Mouse (Mus musculus): ENCODE measurements around the gene Sox6. TPM values are rescaled to one million over a fixed set of nuclear protein-coding genes. Genes with fewer than 3 reads are reported as not detected.
A peak's percentile ranks its signal among the peaks of the same experiment; 100 is the strongest.

The Sox6 gene
- total and polyA plus RNA-seq, 3 experiments: 11.8 to 33.4 (median 26.4) TPM

DNA sequence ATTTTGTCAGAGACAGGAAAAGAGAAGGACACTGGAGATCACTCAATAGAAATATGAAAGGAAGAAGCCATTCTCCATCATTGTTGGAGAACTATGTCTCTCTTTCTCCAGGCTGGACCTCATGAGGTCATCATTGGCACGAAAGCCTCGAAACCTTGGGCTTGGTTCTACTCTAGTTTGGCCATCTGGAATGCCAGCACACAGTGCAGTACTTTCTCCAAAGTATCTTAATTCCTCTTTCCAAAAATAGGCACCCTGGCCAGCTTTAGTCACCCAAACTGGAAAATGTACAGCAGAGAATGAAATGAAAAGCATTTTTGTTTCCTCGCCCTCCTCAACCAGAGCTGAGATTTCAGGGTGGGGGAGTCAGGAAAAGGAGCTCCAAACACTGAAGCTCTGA, 213.3 kb downstream of the Sox6 start:
- Histone ChIP-seq H3K9ac (ENCODE audit: low read depth, low read length) (no peak overlapping the region), H3K4me3 (no peak overlapping the region), H3K4me1 (ENCODE audit: control insufficient read depth, insufficient read depth, low read length) (peaks cover 3% of the 10 kb centered on the region; the same call in 1 of the 2 replicates), H3K27ac (no peak overlapping the region; the same call in 1 of the 2 replicates), H3K79me2 (replicated peaks; ENCODE audit: control insufficient read depth, insufficient read depth, low read length) (no peaks in the 10 kb centered on the region), H3K36me3 (ENCODE audit: control insufficient read depth, insufficient read depth, low read length) (no peaks in the 10 kb centered on the region), H3K27me3 (ENCODE audit: control insufficient read depth, insufficient read depth, low read length) (no peaks in the 10 kb centered on the region)
- DNase-seq: peak in 1 of 2 experiments; percentile 44
- TF ChIP-seq CTCF (IDR thresholded peaks at IDR 0.05): no peak
- no peak for TF ChIP-seq POLR2A (IDR thresholded peaks at IDR 0.05; ENCODE audit: insufficient read depth, low read depth, low read length)
- no peak for TF ChIP-seq EP300 (IDR thresholded peaks at IDR 0.05; ENCODE audit: insufficient read depth, low read depth, low read length)
- intact Hi-C loops (cut with DNase I): loop anchor here (5.0 kb wide), 1 partner anchor 207 kb away; no protein-coding TSS in a partner anchor
- 30% methylated on average over 3 of the region's 3 CpGs for WGBS

DNA sequence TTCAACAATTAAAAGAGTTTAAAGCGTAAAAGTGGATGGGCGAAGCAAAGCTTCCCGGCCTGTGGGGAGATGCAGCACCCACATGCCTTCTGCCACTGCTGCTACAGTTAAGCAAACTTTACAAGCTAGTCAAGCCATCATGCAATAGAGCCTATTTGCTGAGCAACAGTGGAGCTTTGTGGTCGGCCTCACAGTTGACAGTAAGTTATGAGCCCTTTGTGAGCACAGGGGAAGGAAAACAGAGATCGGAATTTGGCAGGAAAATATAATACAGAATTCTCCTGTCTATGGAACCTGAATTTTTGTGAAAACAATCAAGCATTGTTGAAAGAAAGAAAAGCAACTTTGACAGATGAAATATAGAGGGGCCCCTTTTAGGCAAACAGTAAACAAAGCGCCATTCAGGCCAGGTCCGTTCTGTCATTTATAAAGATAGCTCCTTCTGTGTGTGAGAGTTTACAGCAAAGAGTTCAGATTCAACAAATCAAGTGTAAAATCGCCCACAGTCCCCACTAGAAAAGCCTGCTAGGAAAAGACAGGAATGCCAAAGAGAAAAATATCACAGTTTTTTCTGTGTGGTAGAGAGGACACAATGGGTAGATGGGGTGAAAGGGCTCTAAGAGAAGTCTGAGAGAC, 213.9 kb downstream of the Sox6 start:
- H3K4me3 ChIP-seq: no peak overlapping the region
- no peak for TF ChIP-seq CTCF (IDR thresholded peaks at IDR 0.05)
- no peak for TF ChIP-seq POLR2A (IDR thresholded peaks at IDR 0.05; ENCODE audit: insufficient read depth, low read depth, low read length)
- TF ChIP-seq EP300 (IDR thresholded peaks at IDR 0.05; ENCODE audit: insufficient read depth, low read depth, low read length): no peak
- H3K27me3 ChIP-seq (ENCODE audit: control insufficient read depth, insufficient read depth, low read length): no peaks in the 10 kb centered on the region
- no peak overlapping the region for H3K27ac ChIP-seq
- WGBS: 67% methylated on average over 8 of the region's 8 CpGs
- H3K36me3 ChIP-seq (ENCODE audit: control insufficient read depth, insufficient read depth, low read length): no peaks in the 10 kb centered on the region
- intact Hi-C loops (cut with DNase I): loop anchor here (5.0 kb wide), 1 partner anchor 208 kb away; no protein-coding TSS in a partner anchor
- no peaks in the 10 kb centered on the region for H3K79me2 ChIP-seq (replicated peaks; ENCODE audit: control insufficient read depth, insufficient read depth, low read length)
- H3K4me1 ChIP-seq (ENCODE audit: control insufficient read depth, insufficient read depth, low read length): peaks cover 3% of the 10 kb centered on the region; the same call in 1 of the 2 replicates
- no peak for DNase-seq
- no peak overlapping the region for H3K9ac ChIP-seq (ENCODE audit: low read depth, low read length)

- H3K4me3 ChIP-seq: no peak overlapping the region
- 36% methylated on average over 1 of the region's 1 CpGs for WGBS
- no peaks in the 10 kb centered on the region for H3K36me3 ChIP-seq (ENCODE audit: control insufficient read depth, insufficient read depth, low read length)
- no peaks in the 10 kb centered on the region for H3K27me3 ChIP-seq (ENCODE audit: control insufficient read depth, insufficient read depth, low read length)
- intact Hi-C loops (cut with DNase I): no loop called here
- H3K79me2 ChIP-seq (replicated peaks; ENCODE audit: control insufficient read depth, insufficient read depth, low read length): no peaks in the 10 kb centered on the region
- no peak for TF ChIP-seq POLR2A (IDR thresholded peaks at IDR 0.05; ENCODE audit: insufficient read depth, low read depth, low read length)
- TF ChIP-seq CTCF (IDR thresholded peaks at IDR 0.05): no peak
- TF ChIP-seq EP300 (IDR thresholded peaks at IDR 0.05; ENCODE audit: insufficient read depth, low read depth, low read length): no peak
- no peaks in the 10 kb centered on the region for H3K4me1 ChIP-seq (ENCODE audit: control insufficient read depth, insufficient read depth, low read length)
- no peak overlapping the region for H3K9ac ChIP-seq (ENCODE audit: low read depth, low read length)
- DNase-seq: no peak
- H3K27ac ChIP-seq: no peak overlapping the region
These were observed 219.5 kb downstream of the Sox6 start for GRCm38 (mm10) chr7:115819136-115819535.

GRCm38 (mm10) chr7:115803256-115803655, 235.3 kb downstream of the Sox6 start:
- Histone ChIP-seq H3K27ac (no peak overlapping the region), H3K4me3 (no peak overlapping the region), H3K4me1 (ENCODE audit: control insufficient read depth, insufficient read depth, low read length) (peaks cover 3% of the 10 kb centered on the region; the same call in 1 of the 2 replicates), H3K36me3 (ENCODE audit: control insufficient read depth, insufficient read depth, low read length) (no peaks in the 10 kb centered on the region), H3K9ac (ENCODE audit: low read depth, low read length) (no peak overlapping the region), H3K27me3 (ENCODE audit: control insufficient read depth, insufficient read depth, low read length) (no peaks in the 10 kb centered on the region), H3K79me2 (replicated peaks; ENCODE audit: control insufficient read depth, insufficient read depth, low read length) (0 out of 2 replicates have a peak, but pooled peaks cover 3% of the 10 kb centered on the region)
- intact Hi-C loops (cut with DNase I): no loop called here
- DNase-seq: no peak
- 46% methylated on average over 3 of the region's 3 CpGs for WGBS
- no peak for TF ChIP-seq POLR2A (IDR thresholded peaks at IDR 0.05; ENCODE audit: insufficient read depth, low read depth, low read length)

GRCm38 (mm10) chr7:115794139-115794858, 244.3 kb downstream of the Sox6 start:
- H3K36me3 ChIP-seq (ENCODE audit: control insufficient read depth, insufficient read depth, low read length): no peaks in the 10 kb centered on the region
- H3K27me3 ChIP-seq (ENCODE audit: control insufficient read depth, insufficient read depth, low read length): no peaks in the 10 kb centered on the region
- intact Hi-C loops (cut with DNase I): no loop called here
- 78% methylated on average over 4 of the region's 4 CpGs for WGBS
- no peak overlapping the region for H3K27ac ChIP-seq
- no peak overlapping the region for H3K4me3 ChIP-seq
- DNase-seq: no peak
- TF ChIP-seq EP300 (IDR thresholded peaks at IDR 0.05; ENCODE audit: insufficient read depth, low read depth, low read length) (no peak), POLR2A (IDR thresholded peaks at IDR 0.05; ENCODE audit: insufficient read depth, low read depth, low read length) (no peak)
- no peak overlapping the region for H3K9ac ChIP-seq (ENCODE audit: low read depth, low read length)
- no peaks in the 10 kb centered on the region for H3K79me2 ChIP-seq (replicated peaks; ENCODE audit: control insufficient read depth, insufficient read depth, low read length)
- no peaks in the 10 kb centered on the region for H3K4me1 ChIP-seq (ENCODE audit: control insufficient read depth, insufficient read depth, low read length)

- intact Hi-C loops (cut with DNase I): no loop called here
- H3K4me3 ChIP-seq: no peak overlapping the region
- H3K27me3 ChIP-seq (ENCODE audit: control insufficient read depth, insufficient read depth, low read length): no peaks in the 10 kb centered on the region
- no peak overlapping the region for H3K9ac ChIP-seq (ENCODE audit: low read depth, low read length)
- no peaks in the 10 kb centered on the region for H3K4me1 ChIP-seq (ENCODE audit: control insufficient read depth, insufficient read depth, low read length)
- no peaks in the 10 kb centered on the region for H3K79me2 ChIP-seq (replicated peaks; ENCODE audit: control insufficient read depth, insufficient read depth, low read length)
- no peak for TF ChIP-seq EP300 (IDR thresholded peaks at IDR 0.05; ENCODE audit: insufficient read depth, low read depth, low read length)
- TF ChIP-seq CTCF (IDR thresholded peaks at IDR 0.05): no peak
- TF ChIP-seq POLR2A (IDR thresholded peaks at IDR 0.05; ENCODE audit: insufficient read depth, low read depth, low read length): no peak
- 36% methylated on average over 2 of the region's 2 CpGs for WGBS
- no peaks in the 10 kb centered on the region for H3K36me3 ChIP-seq (ENCODE audit: control insufficient read depth, insufficient read depth, low read length)
- no peak for DNase-seq
- H3K27ac ChIP-seq: no peak overlapping the region
These were observed 245.8 kb downstream of the Sox6 start for GRCm38 (mm10) chr7:115792841-115793240.
